Mouse (Mus musculus) urinary bladder, postnatal 14 days (tissue): ENCODE measurements around the gene Dennd1a.

Source experiments
- DNase-seq: peaks from one replicate; pipeline ENCODE4 v3.0.0; 2021; ENCODE audit warnings: low spot score

Gene Dennd1a

GRCm38 (mm10) chr2:38286733-38287551, at the start of gene Dennd1a:
Gene Dennd1a, minus strand, starts transcription at chr2:38287390.
- peak; percentile 79 for DNase-seq

- no peak for DNase-seq
Observed at GRCm38 (mm10) chr2:38336606-38337005, 49.4 kb upstream of the Dennd1a start.

GRCm38 (mm10) chr2:38333586-38334119, 46.5 kb upstream of the Dennd1a start:
- DNase-seq = no peak

GRCm38 (mm10) chr2:38326671-38327070, 39.5 kb upstream of the Dennd1a start:
- DNase-seq = no peak

GRCm38 (mm10) chr2:38323380-38323779, 36.2 kb upstream of the Dennd1a start:
- DNase-seq = no peak

GRCm38 (mm10) chr2:38320911-38321310, 33.7 kb upstream of the Dennd1a start:
- DNase-seq = no peak

GRCm38 (mm10) chr2:38319086-38319485, 31.9 kb upstream of the Dennd1a start:
- DNase-seq = no peak

GRCm38 (mm10) chr2:38313399-38313798, 26.2 kb upstream of the Dennd1a start:
- no peak for DNase-seq

- DNase-seq = no peak
Observed at GRCm38 (mm10) chr2:38312921-38313320, 25.7 kb upstream of the Dennd1a start.

- no peak for DNase-seq
Observed at GRCm38 (mm10) chr2:38305152-38305551, 18.0 kb upstream of the Dennd1a start.

- no peak for DNase-seq
Observed at GRCm38 (mm10) chr2:38300941-38301340, 13.8 kb upstream of the Dennd1a start.

- no peak for DNase-seq
Observed at GRCm38 (mm10) chr2:38295939-38296338, 8.7 kb upstream of the Dennd1a start.

GRCm38 (mm10) chr2:38291526-38291925, 4.3 kb upstream of the Dennd1a start:
- DNase-seq = no peak

- no peak for DNase-seq
Observed at GRCm38 (mm10) chr2:38288226-38288625, 1.0 kb upstream of the Dennd1a start.

GRCm38 (mm10) chr2:38286433-38286732, 807 bp downstream of the Dennd1a start:
- DNase-seq = no peak

GRCm38 (mm10) chr2:38285781-38286432, 1.3 kb downstream of the Dennd1a start:
- no peak for DNase-seq

GRCm38 (mm10) chr2:38283961-38284360, 3.2 kb downstream of the Dennd1a start:
- no peak for DNase-seq

GRCm38 (mm10) chr2:38280376-38280775, 6.8 kb downstream of the Dennd1a start:
- no peak for DNase-seq

- no peak for DNase-seq
Observed at GRCm38 (mm10) chr2:38274973-38275372, 12.2 kb downstream of the Dennd1a start.

- DNase-seq = no peak
Observed at GRCm38 (mm10) chr2:38263653-38264052, 23.5 kb downstream of the Dennd1a start.

GRCm38 (mm10) chr2:38259052-38259451, 28.1 kb downstream of the Dennd1a start:
- no peak for DNase-seq

- no peak for DNase-seq
Observed at GRCm38 (mm10) chr2:38237616-38238015, 49.6 kb downstream of the Dennd1a start.

- DNase-seq = no peak
Observed at GRCm38 (mm10) chr2:38235593-38235992, 51.6 kb downstream of the Dennd1a start.
